Mouse (Mus musculus) neural tube, embryonic 13.5 days (tissue): ENCODE results near the gene 1700022I11Rik. TPM values are rescaled to one million over a fixed set of nuclear protein-coding genes. Genes with fewer than 3 reads are reported as not detected.
A peak's percentile ranks its signal among the peaks of the same experiment; 100 is the strongest.

Experiments
- ATAC-seq: fragments of 200-750 bp; cut with Nextera tagmentation; 2 replicates; pipeline ENCODE4 v1.8.0; 2017; ENCODE audit warnings: low read depth, mild to moderate bottlenecking, moderate TSS enrichment, moderate library complexity
- H3K27ac ChIP-seq: fragments of 300-500 bp; sonication (generic); replicated peaks from 2 replicates; pipeline ENCODE4 v1.5.1; 2015; ENCODE audit warnings: moderate library complexity, mild to moderate bottlenecking, inconsistent platforms
- H3K27me3 ChIP-seq: fragments of 300-500 bp; sonication (generic); 2 replicates; pipeline ENCODE4 v1.6.1; 2015; ENCODE audit warnings: mild to moderate bottlenecking, inconsistent platforms
- H3K36me3 ChIP-seq: fragments of 300-500 bp; sonication (generic); 2 replicates; pipeline ENCODE4 v1.6.1; 2015; ENCODE audit warnings: mild to moderate bottlenecking, inconsistent platforms
- H3K4me1 ChIP-seq: fragments of 300-500 bp; sonication (generic); replicated peaks from 2 replicates; pipeline ENCODE4 v1.6.1; 2015; ENCODE audit warnings: inconsistent platforms
- H3K4me2 ChIP-seq: fragments of 300-500 bp; sonication (generic); 2 replicates; pipeline ENCODE4 v1.6.1; 2015; ENCODE audit warnings: inconsistent platforms, mild to moderate bottlenecking, moderate library complexity
- H3K4me3 ChIP-seq: fragments of 300-500 bp; sonication (generic); 2 replicates; pipeline ENCODE4 v1.5.1; 2015; ENCODE audit warnings: mild to moderate bottlenecking, inconsistent platforms
- H3K9ac ChIP-seq: fragments of 300-500 bp; sonication (generic); 2 replicates; pipeline ENCODE4 v1.6.1; 2015; ENCODE audit warnings: moderate library complexity, mild to moderate bottlenecking, inconsistent platforms
- H3K9me3 ChIP-seq: fragments of 300-500 bp; sonication (generic); 2 replicates; pipeline ENCODE4 v1.6.1; 2016; ENCODE audit warnings: inconsistent platforms
- WGBS: fragments of 180-500 bp; shearing (Covaris S2); methylation state at CpG from one replicate; pipeline ENCODE4 v1.1.7; 2015; 5-methylcytosine and 5-hydroxymethylcytosine counted together
- polyA plus RNA-seq: library from polyadenylated mRNA; unstranded; fragments of >200 nt; fragmentation: Nextera tagmentation; extraction: Ambion mirVana; gene quantifications from 2 replicates; pipeline ENCODE4 v1.2.1, GENCODE M21; 2015

Gene 1700022I11Rik
- polyA plus RNA-seq, 1 experiment from 2014 or later: 0.57 TPM

GRCm38 (mm10) chr4:43030352-43030751 lies 60.9 kb downstream of the 1700022I11Rik start:
- Histone ChIP-seq H3K27ac (no peak overlapping the region), H3K9me3 (no peaks in the 10 kb centered on the region), H3K36me3 (peaks cover 65% of the 10 kb centered on the region), H3K4me1 (peaks cover 26% of the 10 kb centered on the region), H3K4me3 (peak overlapping the region; percentile 82), H3K27me3 (no peaks in the 10 kb centered on the region), H3K4me2 (peak overlapping the region; percentile 72), H3K9ac (peak overlapping the region; percentile 94)
- 76% methylated on average over 9 of the region's 9 CpGs for WGBS
- no peak for ATAC-seq

- Histone ChIP-seq H3K27me3 (no peaks in the 10 kb centered on the region), H3K4me3 (peak overlapping the region; percentile 82), H3K27ac (peak overlapping the region; percentile 92), H3K4me1 (peaks cover 26% of the 10 kb centered on the region), H3K9ac (peak overlapping the region; percentile 94), H3K4me2 (peak overlapping the region; percentile 72), H3K36me3 (peaks cover 69% of the 10 kb centered on the region), H3K9me3 (no peaks in the 10 kb centered on the region)
- ATAC-seq: peak; percentile 64; the same call in 1 of the 2 replicates
- 2% methylated on average over 28 of the region's 28 CpGs for WGBS
Measured at GRCm38 (mm10) chr4:43030780-43031230, 61.4 kb downstream of the 1700022I11Rik start.

- H3K9me3 ChIP-seq: no peaks in the 10 kb centered on the region
- peak; percentile 96 for ATAC-seq
- under 1% methylated on average over 38 of the region's 38 CpGs for WGBS
- peaks cover 26% of the 10 kb centered on the region for H3K4me1 ChIP-seq
- peaks cover 75% of the 10 kb centered on the region for H3K36me3 ChIP-seq
- no peaks in the 10 kb centered on the region for H3K27me3 ChIP-seq
- peak within 1 kb of the TSS; percentile 92 for H3K27ac ChIP-seq
- H3K9ac ChIP-seq: peak within 1 kb of the TSS; percentile 94
- H3K4me2 ChIP-seq: peak within 1 kb of the TSS; percentile 72
- H3K4me3 ChIP-seq: peak within 1 kb of the TSS; percentile 82
Measured at GRCm38 (mm10) chr4:43031237-43031995, 62.0 kb downstream of the 1700022I11Rik start, which contains the start of gene Stoml2. Gene Stoml2, minus strand, starts transcription at chr4:43031710.

- no peak overlapping the region for H3K4me2 ChIP-seq
- 92% methylated on average over 1 of the region's 1 CpGs for WGBS
Measured at GRCm38 (mm10) chr4:43032501-43032900, 63.1 kb downstream of the 1700022I11Rik start.

More at GRCm38 (mm10) chr4:43032501-43032900, 63.1 kb downstream of the 1700022I11Rik start:
- Histone ChIP-seq H3K9ac (peak overlapping the region; percentile 5; the same call in 1 of the 2 replicates), H3K27me3 (no peaks in the 10 kb centered on the region), H3K4me3 (no peak overlapping the region), H3K27ac (peak overlapping the region; percentile 92; the same call in 1 of the 2 replicates), H3K4me1 (peaks cover 32% of the 10 kb centered on the region), H3K9me3 (no peaks in the 10 kb centered on the region), H3K36me3 (peaks cover 70% of the 10 kb centered on the region)
- no peak for ATAC-seq

Other genes starting within 250 kb of the 1700022I11Rik start
- 1.4 TPM in 1 of 2 replicates, not detected in the other for gene 4930578G10Rik, start 234.1 kb upstream of the 1700022I11Rik start, polyA plus RNA-seq
- gene Ccl19, start 213.0 kb upstream of the 1700022I11Rik start, polyA plus RNA-seq: not detected in 2 replicates
- gene Ccl21a, start 195.6 kb upstream of the 1700022I11Rik start, polyA plus RNA-seq: 0.93 and 2.1 TPM in 2 replicates
- 0.06 TPM in 1 of 2 replicates, not detected in the other for gene Fam205a1, start 115.7 kb upstream of the 1700022I11Rik start, polyA plus RNA-seq
- gene Gm12394, start 112.8 kb upstream of the 1700022I11Rik start, polyA plus RNA-seq: 0.45 and 0.59 TPM in 2 replicates
- gene Fam205c, start 95.4 kb upstream of the 1700022I11Rik start, polyA plus RNA-seq: 1.5 and 3.0 TPM in 2 replicates
- gene Phf24, start 52.9 kb upstream of the 1700022I11Rik start, polyA plus RNA-seq: 20.1 and 27.6 TPM in 2 replicates
- 50.1 and 50.5 TPM in 2 replicates for gene Dnajb5, start 19.8 kb upstream of the 1700022I11Rik start, polyA plus RNA-seq
- gene Vcp, start 30.9 kb downstream of the 1700022I11Rik start, polyA plus RNA-seq: 526 and 554 TPM in 2 replicates
- gene Fancg, start 40.9 kb downstream of the 1700022I11Rik start, polyA plus RNA-seq: 19.9 and 20.4 TPM in 2 replicates
- 22.4 and 23.3 TPM in 2 replicates for gene Pigo, start 56.2 kb downstream of the 1700022I11Rik start, polyA plus RNA-seq
- gene Stoml2, start 62.1 kb downstream of the 1700022I11Rik start, polyA plus RNA-seq: 224 and 235 TPM in 2 replicates
- gene Fam214b, start 76.6 kb downstream of the 1700022I11Rik start, polyA plus RNA-seq: 28.4 and 29.9 TPM in 2 replicates
- 15.1 and 16.5 TPM in 2 replicates for gene Unc13b, start 89.3 kb downstream of the 1700022I11Rik start, polyA plus RNA-seq